Mouse (Mus musculus): Measurements from ENCODE around the gene Ano9. TPM values are rescaled to one million over a fixed set of nuclear protein-coding genes. Genes with fewer than 3 reads are reported as not detected.

The Ano9 gene
- under 1 TPM; 0.10 to 0.14 TPM for total RNA-seq (2021)

- no peak for DNase-seq
- intact Hi-C loops (cut with DNase I) = no loop called here
Measured at GRCm38 (mm10) chr7:141117636-141118035, at the start of gene Ano9. Gene Ano9, minus strand, starts transcription at chr7:141117806.

DNA sequence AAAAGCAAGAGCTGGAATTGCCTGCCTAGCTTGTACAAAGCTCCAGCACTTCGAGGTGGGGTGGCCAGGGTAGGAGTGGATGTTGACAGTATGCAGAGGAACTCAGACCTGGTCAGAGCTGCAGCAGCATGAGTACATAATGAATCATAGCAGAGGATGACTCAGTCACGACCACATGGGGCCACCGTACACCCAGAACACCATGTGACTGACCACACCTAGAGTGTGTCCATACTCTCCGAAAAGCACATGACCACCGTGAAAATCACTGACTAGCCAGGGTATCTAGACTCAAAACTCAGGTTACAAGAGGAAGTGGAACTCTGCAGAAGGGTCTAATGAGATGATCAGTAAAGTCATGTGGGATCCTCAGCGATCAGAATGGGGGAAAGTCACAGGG lies 47.2 kb upstream of the Ano9 start:
- intact Hi-C loops (cut with DNase I) = no loop called here
- peak; percentile 17 to 25 for DNase-seq

DNA sequence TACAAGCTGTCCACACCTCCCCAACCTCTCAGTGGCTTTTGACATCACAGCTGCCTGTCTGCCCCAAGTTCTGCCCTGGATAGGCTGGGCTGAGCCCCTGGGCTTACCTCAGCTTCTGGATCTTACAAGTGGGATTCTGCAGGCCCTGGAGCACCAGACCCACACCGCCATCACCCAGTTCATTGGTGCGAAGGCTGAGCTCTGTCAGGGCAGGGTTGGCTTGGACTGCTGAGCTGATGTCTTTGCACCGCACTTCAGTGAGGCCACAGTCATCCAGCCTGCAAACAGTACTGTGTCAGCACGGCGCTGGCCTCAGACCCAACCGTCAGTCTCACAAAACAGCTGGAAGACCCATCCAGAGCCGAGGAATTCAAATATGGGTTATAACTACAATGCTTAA lies 46.8 kb upstream of the Ano9 start:
- DNase-seq = no peak
- intact Hi-C loops (cut with DNase I) = no loop called here

- DNase-seq = no peak
- intact Hi-C loops (cut with DNase I) = no loop called here
Measured at GRCm38 (mm10) chr7:141155362-141155761, 37.8 kb upstream of the Ano9 start.

DNA sequence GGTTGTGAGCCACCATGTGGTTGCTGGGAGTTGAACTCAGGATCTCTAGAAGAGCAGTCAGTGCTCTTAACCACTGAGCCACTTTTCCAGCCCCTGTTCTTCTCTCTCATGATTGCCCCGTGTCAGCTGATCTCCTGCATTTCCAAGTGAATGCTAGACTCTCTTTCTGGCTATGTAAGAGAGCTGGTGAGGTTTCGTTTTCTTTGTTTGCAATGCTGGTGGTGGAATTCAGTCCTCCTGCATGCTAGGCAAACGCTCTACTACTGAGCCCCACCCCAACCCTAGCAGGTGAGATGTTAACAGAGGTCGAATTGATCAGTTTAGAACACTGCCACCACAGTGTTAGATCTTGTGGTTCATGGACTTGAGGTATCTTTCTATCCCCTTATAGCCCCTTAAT lies 31.0 kb upstream of the Ano9 start:
- intact Hi-C loops (cut with DNase I) = no loop called here
- DNase-seq = no peak

DNA sequence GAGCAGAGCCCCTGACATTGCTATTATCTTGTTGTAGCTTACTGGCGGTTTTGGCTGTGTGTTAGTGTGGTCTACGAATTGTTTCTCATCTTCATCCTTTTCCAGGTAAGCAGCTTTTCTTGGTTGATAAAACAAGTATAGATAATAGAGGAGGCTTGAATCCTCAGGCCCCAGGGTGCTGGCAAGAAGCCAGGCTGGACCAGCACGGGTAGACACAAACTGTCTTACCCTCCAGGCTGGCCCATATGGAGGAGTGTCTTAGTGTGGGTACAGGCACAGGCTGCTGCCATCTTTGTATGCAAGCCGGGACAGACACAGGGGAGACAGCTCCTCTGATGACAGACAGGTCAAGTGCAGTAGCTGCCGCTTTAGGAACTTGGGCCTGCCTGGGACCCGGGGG lies 29.4 kb upstream of the Ano9 start:
- DNase-seq = no peak
- intact Hi-C loops (cut with DNase I) = no loop called here

DNA sequence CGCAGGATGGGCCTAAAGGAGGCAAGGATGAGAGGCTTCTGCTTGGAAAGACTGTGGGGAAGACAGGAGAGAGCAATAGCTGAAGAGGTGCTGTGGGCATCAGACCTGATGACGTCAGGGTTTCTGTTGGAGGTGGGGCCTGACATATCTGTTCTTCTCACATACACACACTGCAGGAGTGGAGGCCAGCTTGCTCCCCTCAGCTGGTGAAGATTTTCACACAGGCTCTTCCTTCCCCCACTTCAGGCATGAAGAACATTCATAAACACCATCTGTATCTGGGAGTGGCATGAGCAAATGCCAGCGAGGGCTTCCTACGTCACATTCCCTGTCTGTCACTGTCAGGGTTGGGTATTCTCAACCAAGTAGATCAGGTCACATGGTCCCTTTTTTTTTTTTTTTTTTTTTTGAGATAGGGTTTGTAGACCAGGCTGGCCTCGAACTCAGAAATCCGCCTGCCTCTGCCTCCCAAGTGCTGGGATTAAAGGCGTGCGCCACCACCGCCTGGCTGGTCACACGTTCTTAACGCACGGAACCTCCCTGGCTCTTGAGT lies 28.5 kb upstream of the Ano9 start:
- intact Hi-C loops (cut with DNase I) = no loop called here
- no peak for DNase-seq

- intact Hi-C loops (cut with DNase I) = no loop called here
- no peak for DNase-seq
Measured at GRCm38 (mm10) chr7:141145403-141145802, 27.8 kb upstream of the Ano9 start.

- DNase-seq = no peak
- intact Hi-C loops (cut with DNase I) = no loop called here
Measured at GRCm38 (mm10) chr7:141144650-141145049, 27.0 kb upstream of the Ano9 start.

DNA sequence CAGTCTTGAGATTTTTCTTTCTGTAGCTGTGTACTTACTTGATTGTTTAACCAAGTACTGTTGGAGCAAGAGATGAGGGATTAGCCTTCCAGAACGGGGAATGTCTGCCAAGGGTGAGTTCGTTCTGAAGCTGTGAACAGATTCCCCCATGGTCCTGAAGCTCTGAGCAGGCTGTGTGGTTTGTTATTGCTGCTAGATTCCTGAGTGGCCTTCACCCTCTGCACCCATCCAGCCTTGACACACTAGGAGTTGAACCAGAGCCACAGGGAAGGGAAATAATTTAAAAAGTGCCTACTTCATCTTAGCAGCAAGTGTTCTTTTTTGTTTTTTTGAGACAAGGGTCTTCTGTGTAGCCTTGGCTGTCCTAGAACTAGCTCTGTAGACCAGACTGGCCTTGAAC lies 26.3 kb upstream of the Ano9 start:
- no peak for DNase-seq
- intact Hi-C loops (cut with DNase I) = no loop called here

DNA sequence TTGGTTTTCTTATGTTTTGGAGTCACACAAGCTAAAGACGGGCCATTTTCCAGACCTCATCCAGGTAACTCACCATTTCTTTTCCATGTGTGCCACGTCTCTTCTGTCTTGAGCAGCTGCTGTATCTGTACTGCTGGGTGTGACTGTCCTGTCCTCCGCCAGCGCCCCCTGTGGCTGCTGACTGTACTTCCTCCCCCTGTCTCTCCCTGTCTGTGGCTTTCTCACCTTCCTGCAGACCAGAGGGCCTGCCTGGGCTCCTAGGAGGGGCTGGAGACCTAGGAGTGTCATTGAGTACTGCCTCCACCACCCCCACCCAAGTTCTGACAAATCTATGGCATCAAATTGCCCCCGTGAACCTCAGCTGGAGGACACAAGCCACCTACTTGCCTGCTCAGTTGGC lies 25.5 kb upstream of the Ano9 start:
- intact Hi-C loops (cut with DNase I) = no loop called here
- peak in 1 of 2 experiments; percentile 48 for DNase-seq

DNA sequence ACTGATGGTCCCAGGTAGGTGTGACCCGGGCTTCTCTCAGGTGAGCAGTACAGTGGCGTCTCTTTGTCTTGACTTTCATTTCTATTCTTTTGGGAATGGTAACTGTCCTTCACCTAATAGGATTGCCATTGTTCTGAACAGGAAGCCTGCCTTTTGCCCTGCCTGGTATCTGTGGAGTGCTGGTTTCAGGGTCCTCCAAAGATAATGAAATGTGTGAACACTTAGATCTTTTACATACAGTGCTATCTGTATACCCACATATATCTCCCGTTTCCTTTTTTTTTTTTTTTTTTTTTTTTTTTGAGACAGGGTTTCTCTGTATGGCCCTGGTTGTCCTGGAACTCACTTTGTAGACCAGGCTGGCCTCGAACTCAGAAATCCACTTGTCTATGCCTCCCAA lies 23.7 kb upstream of the Ano9 start:
- intact Hi-C loops (cut with DNase I) = no loop called here
- no peak for DNase-seq

GRCm38 (mm10) chr7:141131904-141132755 lies 14.5 kb upstream of the Ano9 start:
- intact Hi-C loops (cut with DNase I) = loop anchor here (2.0 kb wide), 1 partner anchor 41 kb away; the partner anchor contains the start of gene Rnh1
- DNase-seq = peak in 1 of 2 experiments; percentile 14

DNA sequence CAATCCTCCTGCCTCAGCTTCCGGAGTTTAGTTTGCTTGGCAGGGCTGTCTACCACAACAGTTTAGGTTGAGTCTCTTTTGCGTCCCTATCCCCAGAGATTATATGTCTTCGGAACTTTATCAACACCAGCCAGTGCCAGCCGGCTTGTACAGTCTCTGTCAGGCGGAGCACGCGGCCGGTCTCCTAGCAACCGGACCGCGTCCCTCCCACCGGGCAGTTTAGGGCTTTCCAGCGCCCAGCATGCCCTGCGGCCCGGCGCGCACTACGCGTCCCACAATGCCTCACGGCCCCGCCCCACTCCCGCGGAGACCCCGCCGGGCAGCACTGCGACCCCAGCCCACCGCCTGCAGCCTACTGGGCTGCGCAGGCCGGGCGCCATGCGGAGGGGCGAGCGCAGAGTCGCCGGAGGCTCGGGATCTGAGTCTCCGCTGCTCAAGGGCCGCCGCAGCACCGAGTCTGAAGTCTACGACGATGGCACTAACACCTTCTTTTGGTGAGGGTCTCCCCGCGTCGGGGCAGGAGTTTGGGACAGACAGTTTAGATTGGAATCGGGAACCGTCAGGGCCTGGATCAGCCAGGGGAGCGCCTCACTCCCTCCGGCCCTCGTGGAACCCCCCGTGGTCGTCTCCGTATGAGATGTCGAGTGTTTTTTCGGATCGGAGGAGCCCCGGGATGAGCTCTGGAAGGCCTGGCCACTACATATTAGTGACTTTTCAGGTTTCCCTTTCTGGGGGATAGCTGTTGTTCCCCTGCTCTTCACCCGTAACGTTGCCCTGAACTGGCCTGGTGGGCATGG lies 13.6 kb upstream of the Ano9 start:
- intact Hi-C loops (cut with DNase I) = loop anchor here (2.0 kb wide), 1 partner anchor 42 kb away; the partner anchor contains the start of gene Rnh1
- DNase-seq = peak; percentile 91 to 92

DNA sequence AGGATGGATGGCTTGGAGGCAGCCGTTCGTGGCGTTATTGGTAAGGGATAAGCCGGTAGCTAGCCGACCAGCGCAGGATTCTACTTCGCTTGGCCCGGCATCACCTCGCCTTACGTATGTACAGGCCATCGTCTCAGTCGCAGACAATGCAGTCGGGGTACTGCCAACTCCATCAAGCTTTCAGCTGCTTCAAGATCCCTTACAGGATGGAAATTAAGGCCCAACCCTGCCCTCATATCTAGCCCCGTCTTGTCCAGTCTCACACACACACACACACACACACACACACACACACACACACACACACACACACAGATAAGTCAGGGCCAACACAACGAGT lies 5.9 kb upstream of the Ano9 start:
- DNase-seq = no peak
- intact Hi-C loops (cut with DNase I) = no loop called here

GRCm38 (mm10) chr7:141122689-141123516 lies 5.3 kb upstream of the Ano9 start:
- peak; percentile 96 for DNase-seq
- intact Hi-C loops (cut with DNase I) = no loop called here

GRCm38 (mm10) chr7:141122245-141122644 lies 4.6 kb upstream of the Ano9 start, which contains the start of gene Ptdss2:
Gene Ptdss2, plus strand, starts transcription at chr7:141122382.
- intact Hi-C loops (cut with DNase I) = no loop called here
- DNase-seq = peak; percentile 36 to 41

DNA sequence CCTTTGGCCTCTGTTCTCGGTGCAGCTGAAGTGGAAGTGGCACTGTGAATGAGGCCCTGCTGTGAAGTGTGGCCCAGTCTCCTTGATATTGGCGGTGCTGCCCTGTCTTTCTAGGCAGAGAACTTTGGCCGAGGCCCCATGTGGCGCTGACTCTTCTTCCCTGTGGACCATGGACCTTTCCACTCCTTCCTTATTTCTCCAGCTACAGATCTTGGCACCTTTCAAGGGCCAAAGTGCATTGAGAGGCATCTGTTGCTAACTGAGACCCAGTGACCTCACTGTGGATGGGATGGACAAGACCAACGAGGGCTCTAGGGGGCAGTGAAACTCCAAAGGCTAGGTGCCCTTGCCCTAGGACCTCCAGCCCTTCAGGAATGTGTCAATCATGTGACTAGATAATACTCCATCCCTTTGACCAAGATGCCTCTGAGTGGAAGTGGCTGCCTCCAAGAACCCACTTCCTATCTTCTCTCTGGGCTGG lies 3.5 kb upstream of the Ano9 start:
- no peak for DNase-seq
- intact Hi-C loops (cut with DNase I) = loop anchor here (2.0 kb wide), 1 partner anchor 22 kb away; no protein-coding TSS in a partner anchor

GRCm38 (mm10) chr7:141120605-141121004 lies 3.0 kb upstream of the Ano9 start:
- intact Hi-C loops (cut with DNase I) = loop anchor here (2.0 kb wide), 1 partner anchor 22 kb away; no protein-coding TSS in a partner anchor
- DNase-seq = no peak

DNA sequence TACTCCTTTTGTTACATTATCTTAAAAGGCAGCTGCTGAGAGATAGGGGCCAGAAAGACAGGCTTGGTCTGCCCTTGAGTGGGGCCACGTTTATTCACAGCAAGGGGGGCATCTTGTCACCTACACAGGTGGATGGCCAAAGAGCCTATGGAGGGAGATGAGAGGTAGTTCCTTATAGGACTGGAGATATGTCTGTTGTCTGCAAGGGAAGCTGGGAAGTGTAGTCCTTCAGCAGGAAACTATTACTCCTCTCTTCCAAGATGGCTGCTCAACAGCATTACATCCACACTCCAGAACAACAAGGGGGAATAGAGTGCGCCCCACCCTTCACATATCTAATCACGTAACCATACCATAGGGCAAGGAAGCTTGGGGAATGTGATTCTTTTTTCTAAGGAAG lies 1.9 kb upstream of the Ano9 start:
- intact Hi-C loops (cut with DNase I) = no loop called here
- no peak for DNase-seq

Measured in heart, postnatal 10 days (tissue).